Mouse (Mus musculus): ENCODE measurements at regions not wholly inside any gene's neighbourhood (a gene's known extent, or its start where the extent isn't known, plus 50 kb on each side); places are given as distances from the start of the nearest gene placed in this dataset.
A peak's percentile ranks its signal among the peaks of the same experiment; 100 is the strongest.
"Not testable (repeated sequence)": the region's sequence is repeated elsewhere in the genome, so short reads cannot be mapped to it uniquely, and the experiment has no call there.

- Histone ChIP-seq H3K9ac (ENCODE audit: low read length) (no peak overlapping the region), H3K4me2 (no peak overlapping the region), H3K4me3 (ENCODE audit: low read depth, low read length) (no peak overlapping the region), H3K4me1 (ENCODE audit: control insufficient read depth, insufficient read depth, low read length) (no peaks in the 10 kb centered on the region), H3K36me3 (ENCODE audit: control insufficient read depth, insufficient read depth, low read length) (no peaks in the 10 kb centered on the region), H3K9me3 (ENCODE audit: control insufficient read depth, low read length) (no peaks in the 10 kb centered on the region), H3K27ac (ENCODE audit: low read depth, low read length) (no peak overlapping the region), H3K27me3 (ENCODE audit: control insufficient read depth, insufficient read depth, low read length) (no peaks in the 10 kb centered on the region)
- ATAC-seq (ENCODE audit: low FRiP score) (no peak), DNase-seq (ENCODE audit: low spot score, missing footprints) (no peak)
These were observed 2863.9 kb downstream of the Gm37988 start for GRCm38 (mm10) chr1:7671566-7671965.

GRCm38 (mm10) chr1:7709206-7709605 lies 2901.5 kb downstream of the Gm37988 start:
- not testable (repeated sequence) for ATAC-seq (ENCODE audit: low FRiP score); H3K36me3 ChIP-seq (ENCODE audit: control insufficient read depth, insufficient read depth, low read length)
- WGBS = 89% methylated on average over 6 of the region's 6 CpGs

GRCm38 (mm10) chr1:7732725-7733124 lies 2925.0 kb downstream of the Gm37988 start:
- DNase-seq (ENCODE audit: low spot score, missing footprints) (no peak), ATAC-seq (ENCODE audit: low FRiP score) (no peak)
- 58% methylated on average over 1 of the region's 1 CpGs for WGBS
- no peaks in the 10 kb centered on the region for H3K27me3 ChIP-seq (ENCODE audit: control insufficient read depth, insufficient read depth, low read length)
- no peaks in the 10 kb centered on the region for H3K9me3 ChIP-seq (ENCODE audit: control insufficient read depth, low read length)
- no peaks in the 10 kb centered on the region for H3K36me3 ChIP-seq (ENCODE audit: control insufficient read depth, insufficient read depth, low read length)
- H3K4me3 ChIP-seq (ENCODE audit: low read depth, low read length) = no peak overlapping the region
- H3K9ac ChIP-seq (ENCODE audit: low read length) = no peak overlapping the region
- H3K4me2 ChIP-seq = no peak overlapping the region
- H3K27ac ChIP-seq (ENCODE audit: low read depth, low read length) = no peak overlapping the region
- H3K4me1 ChIP-seq (ENCODE audit: control insufficient read depth, insufficient read depth, low read length) = no peaks in the 10 kb centered on the region

More at GRCm38 (mm10) chr1:7709206-7709605, 2901.5 kb downstream of the Gm37988 start:
- not testable (repeated sequence) for H3K4me1 ChIP-seq (ENCODE audit: control insufficient read depth, insufficient read depth, low read length); H3K27ac ChIP-seq (ENCODE audit: low read depth, low read length); DNase-seq (ENCODE audit: low spot score, missing footprints); H3K4me2 ChIP-seq; H3K27me3 ChIP-seq (ENCODE audit: control insufficient read depth, insufficient read depth, low read length); H3K9ac ChIP-seq (ENCODE audit: low read length); H3K4me3 ChIP-seq (ENCODE audit: low read depth, low read length); H3K9me3 ChIP-seq (ENCODE audit: control insufficient read depth, low read length)

- Histone ChIP-seq H3K4me2 (no peak overlapping the region), H3K27ac (ENCODE audit: low read depth, low read length) (no peak overlapping the region), H3K27me3 (ENCODE audit: control insufficient read depth, insufficient read depth, low read length) (no peaks in the 10 kb centered on the region), H3K36me3 (ENCODE audit: control insufficient read depth, insufficient read depth, low read length) (no peaks in the 10 kb centered on the region), H3K9ac (ENCODE audit: low read length) (no peak overlapping the region), H3K4me1 (ENCODE audit: control insufficient read depth, insufficient read depth, low read length) (no peaks in the 10 kb centered on the region), H3K9me3 (ENCODE audit: control insufficient read depth, low read length) (no peaks in the 10 kb centered on the region), H3K4me3 (ENCODE audit: low read depth, low read length) (no peak overlapping the region)
- 82% methylated on average over 4 of the region's 4 CpGs for WGBS
- ATAC-seq (ENCODE audit: low FRiP score) (no peak), DNase-seq (ENCODE audit: low spot score, missing footprints) (no peak)
These were observed 2929.6 kb downstream of the Gm37988 start for GRCm38 (mm10) chr1:7737331-7737730.

GRCm38 (mm10) chr1:7745887-7746286 lies 2938.2 kb downstream of the Gm37988 start:
- H3K36me3 ChIP-seq (ENCODE audit: control insufficient read depth, insufficient read depth, low read length) = no peaks in the 10 kb centered on the region
- H3K4me2 ChIP-seq = no peak overlapping the region
- 94% methylated on average over 5 of the region's 5 CpGs for WGBS
- H3K4me1 ChIP-seq (ENCODE audit: control insufficient read depth, insufficient read depth, low read length) = no peaks in the 10 kb centered on the region
- ATAC-seq (ENCODE audit: low FRiP score) (no peak), DNase-seq (ENCODE audit: low spot score, missing footprints) (no peak)
- H3K27me3 ChIP-seq (ENCODE audit: control insufficient read depth, insufficient read depth, low read length) = no peaks in the 10 kb centered on the region
- H3K9ac ChIP-seq (ENCODE audit: low read length) = no peak overlapping the region
- no peak overlapping the region for H3K27ac ChIP-seq (ENCODE audit: low read depth, low read length)
- no peaks in the 10 kb centered on the region for H3K9me3 ChIP-seq (ENCODE audit: control insufficient read depth, low read length)
- H3K4me3 ChIP-seq (ENCODE audit: low read depth, low read length) = no peak overlapping the region

- Histone ChIP-seq H3K4me2 (no peak overlapping the region), H3K27ac (ENCODE audit: low read depth, low read length) (no peak overlapping the region), H3K9ac (ENCODE audit: low read length) (no peak overlapping the region), H3K9me3 (ENCODE audit: control insufficient read depth, low read length) (no peaks in the 10 kb centered on the region), H3K36me3 (ENCODE audit: control insufficient read depth, insufficient read depth, low read length) (no peaks in the 10 kb centered on the region), H3K4me1 (ENCODE audit: control insufficient read depth, insufficient read depth, low read length) (peaks cover 7% of the 10 kb centered on the region), H3K4me3 (ENCODE audit: low read depth, low read length) (no peak overlapping the region), H3K27me3 (ENCODE audit: control insufficient read depth, insufficient read depth, low read length) (no peaks in the 10 kb centered on the region)
- peak; percentile 49; the same call in 1 of the 2 replicates for ATAC-seq (ENCODE audit: low FRiP score)
- 8% methylated on average over 1 of the region's 1 CpGs for WGBS
- DNase-seq (ENCODE audit: low spot score, missing footprints) = peak; percentile 84
These were observed 2969.0 kb downstream of the Gm37988 start for GRCm38 (mm10) chr1:7776720-7777119.

GRCm38 (mm10) chr1:7777191-7778044 lies 2969.7 kb downstream of the Gm37988 start:
- Histone ChIP-seq H3K9ac (ENCODE audit: low read length) (no peak overlapping the region), H3K4me3 (ENCODE audit: low read depth, low read length) (no peak overlapping the region), H3K27ac (ENCODE audit: low read depth, low read length) (no peak overlapping the region), H3K9me3 (ENCODE audit: control insufficient read depth, low read length) (no peaks in the 10 kb centered on the region), H3K4me1 (ENCODE audit: control insufficient read depth, insufficient read depth, low read length) (peaks cover 7% of the 10 kb centered on the region), H3K27me3 (ENCODE audit: control insufficient read depth, insufficient read depth, low read length) (no peaks in the 10 kb centered on the region), H3K4me2 (no peak overlapping the region; the same call in 1 of the 2 replicates), H3K36me3 (ENCODE audit: control insufficient read depth, insufficient read depth, low read length) (no peaks in the 10 kb centered on the region)
- WGBS = 6% methylated on average over 11 of the region's 11 CpGs
- peak; percentile 92 for ATAC-seq (ENCODE audit: low FRiP score)
- peak; percentile 92 for DNase-seq (ENCODE audit: low spot score, missing footprints)

GRCm38 (mm10) chr1:7778045-7778565 lies 2970.4 kb downstream of the Gm37988 start:
- H3K9ac ChIP-seq (ENCODE audit: low read length); H3K36me3 ChIP-seq (ENCODE audit: control insufficient read depth, insufficient read depth, low read length); ATAC-seq (ENCODE audit: low FRiP score); DNase-seq (ENCODE audit: low spot score, missing footprints); H3K27ac ChIP-seq (ENCODE audit: low read depth, low read length); H3K27me3 ChIP-seq (ENCODE audit: control insufficient read depth, insufficient read depth, low read length); H3K9me3 ChIP-seq (ENCODE audit: control insufficient read depth, low read length); H3K4me1 ChIP-seq (ENCODE audit: control insufficient read depth, insufficient read depth, low read length); H3K4me3 ChIP-seq (ENCODE audit: low read depth, low read length); H3K4me2 ChIP-seq: not testable (repeated sequence)
- 41% methylated on average over 5 of the region's 5 CpGs for WGBS

- Histone ChIP-seq H3K36me3 (ENCODE audit: control insufficient read depth, insufficient read depth, low read length) (no peaks in the 10 kb centered on the region), H3K9me3 (ENCODE audit: control insufficient read depth, low read length) (no peaks in the 10 kb centered on the region), H3K4me3 (ENCODE audit: low read depth, low read length) (no peak overlapping the region), H3K9ac (ENCODE audit: low read length) (no peak overlapping the region), H3K4me2 (no peak overlapping the region), H3K27ac (ENCODE audit: low read depth, low read length) (no peak overlapping the region), H3K4me1 (ENCODE audit: control insufficient read depth, insufficient read depth, low read length) (peaks cover 7% of the 10 kb centered on the region), H3K27me3 (ENCODE audit: control insufficient read depth, insufficient read depth, low read length) (no peaks in the 10 kb centered on the region)
- ATAC-seq (ENCODE audit: low FRiP score) (no peak), DNase-seq (ENCODE audit: low spot score, missing footprints) (peak; percentile 83)
- WGBS = 76% methylated on average over 2 of the region's 2 CpGs
These were observed 2971.0 kb downstream of the Gm37988 start for GRCm38 (mm10) chr1:7778657-7779056.
